Mouse (Mus musculus) hindbrain, embryonic 13.5 days (tissue): ENCODE data around the gene Pip4k2a. TPM values are rescaled to one million over a fixed set of nuclear protein-coding genes. Genes with fewer than 3 reads are reported as not detected.

Experiments used
- ATAC-seq: fragments of 200-750 bp; cut with Nextera tagmentation; 2 replicates; pipeline ENCODE4 v1.8.0; 2017; ENCODE audit warnings: moderate TSS enrichment; ENCODE audit not compliant: low FRiP score
- H3K27ac ChIP-seq: fragments of 300-500 bp; sonication (generic); 2 replicates; pipeline ENCODE4 v1.5.1; 2015; ENCODE audit warnings: inconsistent platforms, mild to moderate bottlenecking, moderate library complexity
- H3K27me3 ChIP-seq: fragments of 300-500 bp; sonication (generic); 2 replicates; pipeline ENCODE4 v1.6.1; 2015; ENCODE audit warnings: mild to moderate bottlenecking, inconsistent platforms
- H3K36me3 ChIP-seq: fragments of 300-500 bp; sonication (generic); 2 replicates; pipeline ENCODE4 v1.6.1; 2015; ENCODE audit warnings: mild to moderate bottlenecking, inconsistent platforms
- H3K4me1 ChIP-seq: fragments of 300-500 bp; sonication (generic); replicated peaks from 2 replicates; pipeline ENCODE4 v1.6.1; 2015; ENCODE audit warnings: inconsistent platforms
- H3K4me2 ChIP-seq: fragments of 300-500 bp; sonication (generic); 2 replicates; pipeline ENCODE4 v1.6.1; 2015; ENCODE audit warnings: inconsistent platforms, mild to moderate bottlenecking, moderate library complexity
- H3K4me3 ChIP-seq: fragments of 300-500 bp; sonication (generic); 2 replicates; pipeline ENCODE4 v1.5.1; 2015; ENCODE audit warnings: mild to moderate bottlenecking, inconsistent platforms
- H3K9ac ChIP-seq: fragments of 300-500 bp; sonication (generic); 2 replicates; pipeline ENCODE4 v1.6.1; 2015; ENCODE audit warnings: mild to moderate bottlenecking, inconsistent platforms
- H3K9me3 ChIP-seq: fragments of 300-500 bp; sonication (generic); 2 replicates; pipeline ENCODE4 v1.6.1; 2016; ENCODE audit warnings: inconsistent platforms
- WGBS: fragments of 180-500 bp; shearing (Covaris S2); methylation state at CpG from one replicate; pipeline ENCODE4 v1.1.7; 2015; 5-methylcytosine and 5-hydroxymethylcytosine counted together
- polyA plus RNA-seq: library from polyadenylated mRNA; unstranded; fragments of >200 nt; fragmentation: Nextera tagmentation; extraction: Ambion mirVana; gene quantifications from 2 replicates; pipeline ENCODE4 v1.2.1, GENCODE M21; 2015

The Pip4k2a gene
- polyA plus RNA-seq, 1 experiment from 2014 or later, result 11.1 TPM

DNA sequence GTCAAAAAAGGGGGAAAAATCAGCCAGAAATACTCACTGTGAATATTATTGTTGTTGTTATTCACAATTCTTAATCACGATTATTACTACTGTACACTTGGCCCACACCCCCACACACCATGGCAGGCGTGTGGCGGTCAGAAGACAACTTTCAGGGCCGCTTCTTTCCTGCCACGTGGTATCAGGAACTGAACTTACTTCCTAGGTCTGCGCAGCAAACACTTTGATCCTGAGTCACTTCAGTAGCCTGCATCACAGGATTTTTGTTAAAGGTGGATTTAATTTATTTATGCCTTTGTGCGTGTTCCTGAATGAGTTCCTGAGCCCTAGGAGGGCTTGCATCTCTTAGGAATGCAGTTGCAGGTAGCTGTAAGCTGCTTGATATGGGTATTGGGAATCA is 49.2 kb downstream of the Pip4k2a start:
- Histone ChIP-seq H3K9me3 (no peaks in the 10 kb centered on the region), H3K9ac (no peak overlapping the region), H3K4me2 (no peak overlapping the region), H3K36me3 (no peaks in the 10 kb centered on the region), H3K4me1 (peaks cover 7% of the 10 kb centered on the region; the same call in 1 of the 2 replicates), H3K27me3 (no peaks in the 10 kb centered on the region), H3K4me3 (no peak overlapping the region), H3K27ac (no peak overlapping the region)
- no peak for ATAC-seq
- WGBS, result 85% methylated on average over 7 of the region's 7 CpGs

DNA sequence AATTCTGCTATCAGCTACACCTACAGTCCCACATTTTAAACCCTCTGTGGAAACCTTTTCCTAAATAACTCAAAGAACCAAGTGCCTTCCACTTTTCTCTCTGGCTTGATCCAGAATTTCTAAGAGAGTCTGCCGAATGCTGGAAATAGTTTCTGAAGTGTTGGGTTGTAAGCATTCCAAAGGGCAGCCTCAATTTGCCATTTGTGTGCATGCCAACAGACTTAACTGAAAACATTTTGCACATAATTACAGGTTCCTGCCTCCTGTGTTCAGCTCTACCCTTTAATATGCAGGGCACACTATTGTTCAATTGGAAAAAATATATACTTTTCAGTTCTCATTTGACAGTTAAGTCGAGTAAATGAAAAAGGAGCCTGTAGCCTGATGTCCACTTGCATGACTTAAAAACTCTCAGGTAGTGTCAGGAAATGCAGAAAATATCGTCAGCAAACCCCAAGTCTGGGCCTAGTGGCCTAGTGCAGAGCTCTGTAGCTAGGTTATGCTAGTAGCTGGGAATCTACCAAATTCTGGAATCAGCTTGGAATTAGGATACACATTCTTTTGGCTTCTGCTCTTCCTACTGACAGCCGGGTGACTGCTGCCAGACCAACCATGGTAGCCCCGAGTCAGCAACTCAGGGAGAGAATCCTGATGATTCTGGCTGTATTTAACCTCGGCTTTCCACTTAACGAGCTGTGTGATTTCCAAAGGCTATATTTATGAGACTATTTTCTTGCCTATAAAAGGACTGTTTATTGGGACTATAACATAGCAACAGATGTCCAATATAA is 50.1 kb downstream of the Pip4k2a start:
- Histone ChIP-seq H3K4me3 (no peak overlapping the region), H3K4me1 (peaks cover 9% of the 10 kb centered on the region; the same call in 1 of the 2 replicates), H3K9me3 (no peaks in the 10 kb centered on the region), H3K4me2 (no peak overlapping the region), H3K9ac (no peak overlapping the region), H3K27ac (no peak overlapping the region), H3K36me3 (no peaks in the 10 kb centered on the region), H3K27me3 (no peaks in the 10 kb centered on the region)
- 75% methylated on average over 7 of the region's 7 CpGs for WGBS
- ATAC-seq, result no peak

DNA sequence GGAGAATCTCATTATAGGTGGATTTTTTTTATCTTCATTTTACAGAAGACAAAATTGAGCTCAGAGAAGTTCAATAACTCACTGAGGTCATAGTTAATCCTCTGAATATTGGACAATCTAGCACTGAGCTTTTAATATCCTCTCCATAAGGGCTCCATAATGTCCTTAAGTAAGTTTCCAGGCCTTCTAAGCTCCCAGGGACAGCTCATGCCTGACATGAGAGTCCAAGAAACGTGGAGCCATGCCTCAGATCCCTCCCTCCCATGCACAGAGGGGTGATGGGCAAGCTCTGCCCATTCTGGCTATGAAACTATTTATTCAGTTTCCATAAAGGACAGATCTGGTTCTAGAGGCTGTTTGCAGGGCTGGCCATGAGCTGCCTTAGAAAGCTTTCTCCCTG is 52.5 kb downstream of the Pip4k2a start:
- no peak overlapping the region for H3K4me2 ChIP-seq
- H3K27me3 ChIP-seq, result no peaks in the 10 kb centered on the region
- H3K36me3 ChIP-seq, result no peaks in the 10 kb centered on the region
- H3K4me3 ChIP-seq, result no peak overlapping the region
- H3K4me1 ChIP-seq, result peaks cover 19% of the 10 kb centered on the region
- ATAC-seq, result no peak
- whole genome bisulfite sequencing, result 67% methylated on average over 1 of the region's 1 CpGs
- no peak overlapping the region for H3K27ac ChIP-seq
- H3K9me3 ChIP-seq, result no peaks in the 10 kb centered on the region
- no peak overlapping the region for H3K9ac ChIP-seq

DNA sequence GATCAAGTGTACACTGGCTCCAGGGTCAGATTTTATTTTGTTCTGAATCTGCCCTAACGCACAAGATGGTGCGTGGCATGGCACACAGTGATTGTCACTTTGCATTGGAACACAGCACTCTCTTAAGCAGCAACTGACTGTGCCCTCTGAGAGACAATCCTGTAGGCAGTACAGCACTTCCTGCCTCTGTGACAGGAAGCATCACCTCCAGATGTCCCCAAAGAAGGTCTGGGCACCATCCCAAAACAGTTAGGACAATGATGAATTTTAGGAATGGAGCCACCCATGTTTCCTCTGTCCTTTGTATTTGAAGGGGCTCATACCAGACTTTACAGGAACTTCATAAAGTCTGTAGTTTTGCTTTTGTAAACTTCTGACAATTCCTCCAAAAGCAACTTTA is 54.0 kb downstream of the Pip4k2a start:
- Histone ChIP-seq H3K27me3 (no peaks in the 10 kb centered on the region), H3K9ac (no peak overlapping the region), H3K4me1 (peaks cover 30% of the 10 kb centered on the region), H3K9me3 (no peaks in the 10 kb centered on the region), H3K4me2 (no peak overlapping the region), H3K36me3 (no peaks in the 10 kb centered on the region), H3K4me3 (no peak overlapping the region), H3K27ac (no peak overlapping the region)
- WGBS, result 70% methylated on average over 2 of the region's 2 CpGs
- no peak for ATAC-seq

DNA sequence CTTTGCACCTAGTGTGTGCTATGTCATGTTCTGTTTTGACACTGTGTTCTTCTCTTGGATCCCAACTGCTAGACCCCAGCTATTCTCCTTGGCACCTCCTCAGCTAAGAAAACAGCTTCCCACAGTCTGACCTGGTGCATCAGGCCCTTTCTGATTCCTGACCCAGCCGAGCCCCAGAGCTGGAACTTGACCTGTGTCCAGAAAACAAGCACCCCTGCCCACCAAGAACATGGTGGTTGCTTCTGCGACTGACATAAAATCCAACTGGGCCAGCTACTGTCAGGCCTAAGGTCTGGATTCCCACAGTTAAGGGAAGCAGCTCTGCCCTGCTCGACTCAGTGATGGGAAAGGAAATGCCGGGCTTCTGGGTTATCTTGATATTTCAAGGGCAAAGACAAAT is 54.6 kb downstream of the Pip4k2a start:
- no peak overlapping the region for H3K9ac ChIP-seq
- ATAC-seq, result no peak

DNA sequence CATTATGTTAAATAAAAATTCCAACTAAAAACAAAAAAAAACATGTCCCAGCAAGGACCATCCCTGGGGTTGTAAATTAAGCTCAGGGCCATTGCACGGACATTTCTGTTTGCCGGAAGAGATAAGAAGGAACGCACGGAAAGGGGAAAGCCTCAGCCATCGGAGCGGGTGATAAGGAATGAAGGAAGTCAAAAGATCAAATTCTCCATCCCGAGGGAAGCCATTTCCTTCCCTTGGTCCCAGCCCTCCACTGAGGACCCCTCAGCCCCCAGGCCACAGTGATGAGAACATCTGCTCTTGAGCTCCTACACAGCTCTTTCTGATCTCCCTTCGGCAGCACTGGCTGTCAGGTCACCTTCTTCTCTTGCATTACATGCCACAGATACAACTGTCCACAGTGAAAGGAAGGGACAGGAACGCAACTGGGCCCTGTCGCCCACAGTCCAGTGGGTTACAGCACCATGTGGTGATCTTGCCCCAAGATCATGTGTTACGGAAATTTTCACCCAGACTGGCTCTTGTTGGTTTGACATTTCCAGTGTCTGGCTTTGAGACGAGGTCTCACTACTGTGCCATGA is 57.1 kb downstream of the Pip4k2a start:
- 80% methylated on average over 12 of the region's 12 CpGs for WGBS
- Histone ChIP-seq H3K27ac (no peak overlapping the region), H3K4me1 (peaks cover 41% of the 10 kb centered on the region), H3K27me3 (no peaks in the 10 kb centered on the region), H3K4me2 (no peak overlapping the region), H3K4me3 (no peak overlapping the region), H3K9ac (no peak overlapping the region), H3K36me3 (no peaks in the 10 kb centered on the region), H3K9me3 (no peaks in the 10 kb centered on the region)
- ATAC-seq, result no peak

More for the DNA sequence above, 54.6 kb downstream of the Pip4k2a start:
- Histone ChIP-seq H3K36me3 (no peaks in the 10 kb centered on the region), H3K4me3 (no peak overlapping the region), H3K27me3 (no peaks in the 10 kb centered on the region), H3K27ac (no peak overlapping the region), H3K9me3 (no peaks in the 10 kb centered on the region), H3K4me2 (no peak overlapping the region), H3K4me1 (peaks cover 32% of the 10 kb centered on the region)
- WGBS, result 79% methylated on average over 4 of the region's 4 CpGs

DNA sequence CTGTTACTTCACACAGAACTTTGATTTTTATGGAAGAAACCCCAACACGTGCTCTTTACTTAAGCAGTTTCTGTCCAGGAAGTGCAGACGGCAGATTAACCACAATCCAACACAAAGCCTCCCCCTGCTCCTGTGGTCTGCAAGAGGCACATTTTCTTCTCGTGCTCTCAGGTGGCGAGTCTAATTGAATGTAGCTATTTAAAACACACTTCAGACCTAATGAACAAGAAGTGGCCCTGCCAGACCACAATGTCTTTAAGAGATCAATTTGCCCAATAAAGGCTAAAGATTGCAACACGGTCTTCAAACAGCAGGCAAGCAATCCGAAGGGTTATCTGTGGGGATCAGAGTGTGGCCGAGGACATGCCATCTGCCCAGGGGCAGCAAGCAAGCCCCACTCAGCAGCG is 59.0 kb downstream of the Pip4k2a start:
- no peak overlapping the region for H3K9ac ChIP-seq
- no peaks in the 10 kb centered on the region for H3K36me3 ChIP-seq
- H3K27ac ChIP-seq, result no peak overlapping the region
- WGBS, result 26% methylated on average over 8 of the region's 8 CpGs
- no peaks in the 10 kb centered on the region for H3K9me3 ChIP-seq
- H3K4me3 ChIP-seq, result no peak overlapping the region
- H3K4me2 ChIP-seq, result no peak overlapping the region
- H3K4me1 ChIP-seq, result peaks cover 42% of the 10 kb centered on the region
- H3K27me3 ChIP-seq, result no peaks in the 10 kb centered on the region
- no peak for ATAC-seq

DNA sequence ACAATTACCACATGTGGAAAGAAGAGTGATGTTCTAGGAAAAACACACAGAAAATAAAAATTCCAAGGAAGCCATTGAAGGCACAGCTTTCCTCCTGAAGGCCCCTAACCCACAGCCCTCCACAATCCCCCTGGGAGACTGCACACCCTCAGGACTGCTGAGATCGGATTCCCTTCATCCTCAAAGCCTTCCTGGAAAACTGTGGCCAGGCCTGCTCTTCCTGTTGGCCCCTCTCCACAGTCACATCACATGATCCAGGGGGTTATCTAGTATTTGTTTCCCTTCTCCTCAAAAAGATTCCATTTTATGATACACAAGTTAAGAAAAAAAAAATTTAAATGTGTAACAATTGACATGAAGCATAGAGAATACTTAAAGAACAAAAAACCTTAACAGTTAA is 59.7 kb downstream of the Pip4k2a start:
- Histone ChIP-seq H3K27ac (no peak overlapping the region), H3K36me3 (no peaks in the 10 kb centered on the region), H3K4me3 (no peak overlapping the region), H3K27me3 (no peaks in the 10 kb centered on the region), H3K4me2 (no peak overlapping the region), H3K4me1 (peaks cover 42% of the 10 kb centered on the region), H3K9ac (no peak overlapping the region), H3K9me3 (no peaks in the 10 kb centered on the region)
- ATAC-seq, result no peak
- WGBS, result 29% methylated on average over 1 of the region's 1 CpGs

DNA sequence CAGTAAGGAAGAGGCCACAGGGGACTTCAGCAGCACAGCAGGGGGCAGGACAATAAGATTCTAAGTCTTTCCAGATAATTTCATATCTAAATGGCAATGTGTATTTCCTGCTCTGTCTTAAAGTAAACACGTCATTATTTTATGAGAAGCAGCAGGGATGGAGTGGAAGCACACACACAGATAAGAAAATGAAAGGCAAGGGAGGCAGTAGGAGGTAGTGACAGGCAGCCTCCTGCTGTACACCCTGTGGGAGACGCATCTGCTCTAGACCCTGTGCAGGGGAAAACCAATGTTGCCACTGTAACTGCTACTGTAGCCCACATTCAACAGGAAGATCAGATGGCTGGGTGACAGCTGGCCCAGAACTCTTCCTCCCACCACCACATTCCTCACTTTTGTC is 60.3 kb downstream of the Pip4k2a start:
- H3K27ac ChIP-seq, result no peak overlapping the region
- no peaks in the 10 kb centered on the region for H3K36me3 ChIP-seq
- no peaks in the 10 kb centered on the region for H3K27me3 ChIP-seq
- H3K4me2 ChIP-seq, result no peak overlapping the region
- H3K9me3 ChIP-seq, result no peaks in the 10 kb centered on the region
- ATAC-seq, result no peak
- WGBS, result 47% methylated on average over 2 of the region's 2 CpGs
- H3K9ac ChIP-seq, result no peak overlapping the region
- H3K4me1 ChIP-seq, result peaks cover 43% of the 10 kb centered on the region
- no peak overlapping the region for H3K4me3 ChIP-seq

DNA sequence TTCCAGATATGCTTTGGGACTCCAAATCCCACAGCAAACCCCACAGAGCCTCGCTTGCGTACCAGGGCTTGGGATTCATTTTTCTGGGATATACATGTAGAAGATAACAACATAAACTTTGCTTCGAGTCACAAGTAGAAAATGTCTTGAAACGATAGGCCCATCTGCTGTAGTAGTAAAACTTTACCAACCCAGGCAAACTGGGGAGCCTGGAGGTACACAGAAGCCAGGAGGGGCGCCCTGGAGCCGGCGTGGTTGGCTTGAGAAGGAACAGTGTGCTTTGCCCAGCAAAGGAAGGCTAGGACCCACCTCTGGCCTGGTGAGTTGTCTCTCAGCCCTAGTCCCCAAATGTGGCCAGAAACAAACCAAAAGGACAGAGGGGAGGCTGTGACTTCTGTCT is 61.5 kb downstream of the Pip4k2a start:
- Histone ChIP-seq H3K4me2 (no peak overlapping the region), H3K27ac (no peak overlapping the region), H3K9me3 (no peaks in the 10 kb centered on the region), H3K4me3 (no peak overlapping the region), H3K9ac (no peak overlapping the region), H3K36me3 (no peaks in the 10 kb centered on the region), H3K4me1 (peaks cover 43% of the 10 kb centered on the region), H3K27me3 (no peaks in the 10 kb centered on the region)
- ATAC-seq, result no peak
- 91% methylated on average over 7 of the region's 7 CpGs for WGBS

DNA sequence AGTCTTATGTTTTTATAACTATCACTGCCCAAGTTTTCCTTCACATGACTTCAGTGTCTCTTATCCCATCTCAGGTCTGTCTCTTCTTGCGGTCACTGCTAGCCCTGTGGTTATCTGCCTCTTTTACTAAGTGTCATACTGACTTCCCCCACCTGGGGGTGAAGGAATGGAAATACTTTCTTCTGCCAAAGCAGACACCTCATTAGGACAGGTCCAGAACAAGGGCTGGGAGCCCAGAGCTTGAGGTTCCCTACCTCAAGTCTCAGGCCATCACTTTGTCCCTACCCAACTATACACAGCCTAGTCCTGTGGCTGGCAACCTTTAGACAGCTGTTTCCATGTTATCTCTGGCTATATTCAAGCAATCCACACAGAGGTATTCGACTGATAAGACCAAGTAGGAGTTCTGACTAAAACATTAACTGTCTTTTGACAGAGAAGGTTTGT is 62.3 kb downstream of the Pip4k2a start:
- Histone ChIP-seq H3K4me1 (peaks cover 34% of the 10 kb centered on the region), H3K36me3 (no peaks in the 10 kb centered on the region), H3K27ac (no peak overlapping the region), H3K4me2 (no peak overlapping the region), H3K9ac (no peak overlapping the region), H3K27me3 (no peaks in the 10 kb centered on the region), H3K9me3 (no peaks in the 10 kb centered on the region), H3K4me3 (no peak overlapping the region)
- ATAC-seq, result no peak
- WGBS, result 87% methylated on average over 2 of the region's 2 CpGs

DNA sequence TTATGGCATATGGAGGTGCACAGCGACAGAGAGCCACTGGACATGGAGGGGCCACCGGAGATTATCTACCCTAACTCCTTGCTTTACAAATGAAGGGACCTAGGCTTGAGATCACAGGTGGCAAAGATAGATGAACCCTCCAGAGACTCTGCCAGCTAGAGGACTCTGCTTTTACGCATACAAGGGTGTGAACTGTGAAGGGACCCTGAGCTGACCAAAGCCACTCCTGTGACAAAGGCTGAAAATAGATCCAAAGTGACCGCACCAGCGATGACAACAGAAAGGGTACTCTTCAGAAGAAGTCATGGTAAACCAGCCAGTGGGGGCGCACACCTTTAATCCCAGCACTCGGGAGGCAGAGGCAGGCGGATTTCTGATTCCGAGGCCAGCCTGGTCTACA is 63.8 kb downstream of the Pip4k2a start:
- Histone ChIP-seq H3K9me3 (no peaks in the 10 kb centered on the region), H3K4me1 (peaks cover 24% of the 10 kb centered on the region), H3K36me3 (no peaks in the 10 kb centered on the region), H3K9ac (0 out of 2 replicates have a peak overlapping the region, but pooled peaks have one; percentile 19), H3K27me3 (no peaks in the 10 kb centered on the region), H3K4me3 (no peak overlapping the region), H3K4me2 (no peak overlapping the region), H3K27ac (no peak overlapping the region)
- no peak for ATAC-seq
- 95% methylated on average over 9 of the region's 9 CpGs for WGBS

DNA sequence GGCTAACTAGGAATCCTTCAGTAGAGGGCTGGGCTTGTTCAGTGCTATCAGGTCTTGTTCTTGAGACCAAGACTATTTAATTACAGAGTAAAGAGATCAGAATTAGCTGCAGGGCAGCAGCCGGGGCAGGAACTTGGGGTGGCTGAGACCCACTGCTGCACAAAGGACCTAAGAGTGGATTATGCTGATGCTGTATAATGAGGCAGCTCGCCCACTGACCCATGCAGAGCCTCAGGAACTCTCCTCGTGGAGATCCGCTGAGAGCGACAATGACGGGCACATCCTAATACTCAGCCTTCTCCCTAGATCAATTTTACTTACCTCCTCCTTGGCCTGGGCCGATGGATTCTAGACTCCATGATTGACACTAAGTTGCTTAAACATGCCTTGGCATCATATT is 64.5 kb downstream of the Pip4k2a start:
- peak overlapping the region; percentile 27; the same call in 1 of the 2 replicates for H3K4me2 ChIP-seq
- no peak overlapping the region for H3K4me3 ChIP-seq
- H3K27ac ChIP-seq, result 0 out of 2 replicates have a peak overlapping the region, but pooled peaks have one; percentile 12
- H3K9me3 ChIP-seq, result no peaks in the 10 kb centered on the region
- ATAC-seq, result peak; percentile 30; the same call in 1 of the 2 replicates
- no peaks in the 10 kb centered on the region for H3K36me3 ChIP-seq
- H3K27me3 ChIP-seq, result no peaks in the 10 kb centered on the region
- peak overlapping the region; percentile 19; the same call in 1 of the 2 replicates for H3K9ac ChIP-seq
- peaks cover 20% of the 10 kb centered on the region for H3K4me1 ChIP-seq
- WGBS, result 37% methylated on average over 7 of the region's 7 CpGs
